Mouse (Mus musculus) lung, postnatal 0 days (tissue): ENCODE measurements at regions not wholly inside any gene's neighbourhood (a gene's known extent, or its start where the extent isn't known, plus 50 kb on each side); places are given as distances from the start of the nearest gene placed in this dataset.

ENCODE experiments used
- CTCF ChIP-seq: IDR thresholded peaks from 2 replicates; pipeline ENCODE4 v1.5.1; 2016; ENCODE audit warnings: antibody characterized with exemption, mild to moderate bottlenecking
- EP300 ChIP-seq: IDR thresholded peaks from 2 replicates; pipeline ENCODE4 v1.6.1; 2016; ENCODE audit warnings: antibody characterized with exemption, mild to moderate bottlenecking, control low read depth

DNA sequence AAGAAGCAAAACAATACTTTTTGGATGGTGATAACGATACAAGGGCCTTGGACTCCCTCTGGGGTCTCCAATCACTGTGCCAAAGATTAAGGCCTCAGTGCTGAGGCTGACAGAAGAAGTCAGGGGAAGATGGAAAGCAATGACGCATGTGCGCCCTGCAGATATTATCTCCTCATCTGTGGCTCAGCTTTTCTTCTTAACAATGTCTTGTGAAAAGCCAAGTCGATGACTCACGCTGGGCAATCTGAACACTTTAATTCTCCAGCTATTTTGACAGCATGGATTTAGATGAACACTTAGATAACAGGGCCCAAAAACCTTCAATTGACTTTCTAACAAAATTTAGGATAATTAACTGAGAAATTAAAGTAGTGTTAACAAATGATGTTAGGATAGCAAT is 155.7 kb upstream of the Cxcl12 start:
- TF ChIP-seq CTCF = no peak
- no peak for TF ChIP-seq EP300
